Mouse (Mus musculus): ENCODE results near the gene Arrdc2. TPM values are rescaled to one million over a fixed set of nuclear protein-coding genes. Genes with fewer than 3 reads are reported as not detected.

The Arrdc2 gene
- polyA plus RNA-seq, 2 experiments, result 8.6 to 21.5 TPM

- H3K4me1 ChIP-seq (ENCODE audit: control insufficient read depth, insufficient read depth, low read length), result peaks cover 25% of the 10 kb centered on the region
- H3K9me3 ChIP-seq (ENCODE audit: control insufficient read depth, low read length), result no peaks in the 10 kb centered on the region
- no peak overlapping the region for H3K4me3 ChIP-seq (replicated peaks; ENCODE audit: low read length)
- H3K27ac ChIP-seq (replicated peaks; ENCODE audit: low read depth, low read length), result no peak overlapping the region
- H3K9ac ChIP-seq (ENCODE audit: low read depth, low read length, severe bottlenecking), result no peak overlapping the region
- peaks cover 21% of the 10 kb centered on the region for H3K27me3 ChIP-seq (ENCODE audit: control insufficient read depth, insufficient read depth, low read length)
- DNase-seq (ENCODE audit: low spot score) (no peak), ATAC-seq (ENCODE audit: low FRiP score, low read depth) (no peak)
- H3K4me2 ChIP-seq (replicated peaks; ENCODE audit: low read depth, low read length, severe bottlenecking), result no peak overlapping the region
- H3K36me3 ChIP-seq (ENCODE audit: control insufficient read depth, insufficient read depth, low read length), result no peaks in the 10 kb centered on the region
- TF ChIP-seq POLR2A (IDR thresholded peaks at IDR 0.05; ENCODE audit: borderline replicate concordance, extremely low read depth, insufficient read depth, insufficient read length), result no peak
- WGBS, result 85% methylated on average over 2 of the region's 2 CpGs
Measured at GRCm38 (mm10) chr8:70795370-70795769, 44.1 kb downstream of the Arrdc2 start.

- Histone ChIP-seq H3K36me3 (ENCODE audit: control insufficient read depth, insufficient read depth, low read length) (peaks cover 5% of the 10 kb centered on the region; the same call in 1 of the 2 replicates), H3K4me3 (replicated peaks; ENCODE audit: low read length) (no peak overlapping the region), H3K4me1 (ENCODE audit: control insufficient read depth, insufficient read depth, low read length) (peaks cover 26% of the 10 kb centered on the region), H3K9me3 (ENCODE audit: control insufficient read depth, low read length) (no peaks in the 10 kb centered on the region), H3K4me2 (replicated peaks; ENCODE audit: low read depth, low read length, severe bottlenecking) (no peak overlapping the region), H3K27ac (replicated peaks; ENCODE audit: low read depth, low read length) (no peak overlapping the region), H3K9ac (ENCODE audit: low read depth, low read length, severe bottlenecking) (no peak overlapping the region), H3K27me3 (ENCODE audit: control insufficient read depth, insufficient read depth, low read length) (peaks cover 14% of the 10 kb centered on the region)
- no peak for ATAC-seq (ENCODE audit: low FRiP score, low read depth)
- WGBS, result 87% methylated on average over 2 of the region's 2 CpGs
- TF ChIP-seq POLR2A (IDR thresholded peaks at IDR 0.05; ENCODE audit: borderline replicate concordance, extremely low read depth, insufficient read depth, insufficient read length), result no peak
- DNase-seq (ENCODE audit: low spot score), result no peak
Measured at GRCm38 (mm10) chr8:70794215-70794614, 45.3 kb downstream of the Arrdc2 start.

GRCm38 (mm10) chr8:70792700-70793099, 46.8 kb downstream of the Arrdc2 start:
- WGBS, result 0% methylated on average over 18 of the region's 20 CpGs
- no peak for TF ChIP-seq POLR2A (IDR thresholded peaks at IDR 0.05; ENCODE audit: borderline replicate concordance, extremely low read depth, insufficient read depth, insufficient read length)
- Histone ChIP-seq H3K36me3 (ENCODE audit: control insufficient read depth, insufficient read depth, low read length) (peaks cover 18% of the 10 kb centered on the region), H3K9me3 (ENCODE audit: control insufficient read depth, low read length) (no peaks in the 10 kb centered on the region), H3K9ac (ENCODE audit: low read depth, low read length, severe bottlenecking) (peak overlapping the region; percentile 82), H3K4me2 (replicated peaks; ENCODE audit: low read depth, low read length, severe bottlenecking) (peak overlapping the region; percentile 85), H3K4me1 (ENCODE audit: control insufficient read depth, insufficient read depth, low read length) (peaks cover 23% of the 10 kb centered on the region), H3K27me3 (ENCODE audit: control insufficient read depth, insufficient read depth, low read length) (no peaks in the 10 kb centered on the region; the same call in 1 of the 2 replicates), H3K4me3 (replicated peaks; ENCODE audit: low read length) (peak overlapping the region; percentile 74), H3K27ac (replicated peaks; ENCODE audit: low read depth, low read length) (peak overlapping the region; percentile 85)
- DNase-seq (ENCODE audit: low spot score) (no peak), ATAC-seq (ENCODE audit: low FRiP score, low read depth) (peak; percentile 9)

- Histone ChIP-seq H3K27ac (replicated peaks; ENCODE audit: low read depth, low read length) (peak overlapping the region; percentile 85), H3K4me1 (ENCODE audit: control insufficient read depth, insufficient read depth, low read length) (peaks cover 23% of the 10 kb centered on the region), H3K36me3 (ENCODE audit: control insufficient read depth, insufficient read depth, low read length) (peaks cover 23% of the 10 kb centered on the region), H3K4me3 (replicated peaks; ENCODE audit: low read length) (peak overlapping the region; percentile 74), H3K4me2 (replicated peaks; ENCODE audit: low read depth, low read length, severe bottlenecking) (peak overlapping the region; percentile 85), H3K9me3 (ENCODE audit: control insufficient read depth, low read length) (no peaks in the 10 kb centered on the region), H3K27me3 (ENCODE audit: control insufficient read depth, insufficient read depth, low read length) (no peaks in the 10 kb centered on the region), H3K9ac (ENCODE audit: low read depth, low read length, severe bottlenecking) (peak overlapping the region; percentile 82)
- DNase-seq (ENCODE audit: low spot score), result peak; percentile 96
- ATAC-seq (ENCODE audit: low FRiP score, low read depth), result peak; percentile 85
- 5% methylated on average over 57 of the region's 58 CpGs for WGBS
- peak; percentile 81; the same call in 1 of the 2 replicates for TF ChIP-seq POLR2A (IDR thresholded peaks at IDR 0.05; ENCODE audit: borderline replicate concordance, extremely low read depth, insufficient read depth, insufficient read length)
Measured at GRCm38 (mm10) chr8:70791975-70792691, 47.4 kb downstream of the Arrdc2 start.

GRCm38 (mm10) chr8:70791294-70791701, 48.2 kb downstream of the Arrdc2 start:
- Histone ChIP-seq H3K27me3 (ENCODE audit: control insufficient read depth, insufficient read depth, low read length) (no peaks in the 10 kb centered on the region), H3K4me1 (ENCODE audit: control insufficient read depth, insufficient read depth, low read length) (peaks cover 23% of the 10 kb centered on the region), H3K27ac (replicated peaks; ENCODE audit: low read depth, low read length) (no peak overlapping the region), H3K9ac (ENCODE audit: low read depth, low read length, severe bottlenecking) (peak overlapping the region; percentile 82), H3K4me2 (replicated peaks; ENCODE audit: low read depth, low read length, severe bottlenecking) (peak overlapping the region; percentile 85), H3K36me3 (ENCODE audit: control insufficient read depth, insufficient read depth, low read length) (peaks cover 31% of the 10 kb centered on the region), H3K9me3 (ENCODE audit: control insufficient read depth, low read length) (no peaks in the 10 kb centered on the region), H3K4me3 (replicated peaks; ENCODE audit: low read length) (peak overlapping the region; percentile 74)
- TF ChIP-seq POLR2A (IDR thresholded peaks at IDR 0.05; ENCODE audit: borderline replicate concordance, extremely low read depth, insufficient read depth, insufficient read length), result no peak
- ATAC-seq (ENCODE audit: low FRiP score, low read depth) (no peak), DNase-seq (ENCODE audit: low spot score) (no peak)
- 77% methylated on average over 7 of the region's 7 CpGs for WGBS

Measured in limb, embryonic 14.5 days (tissue).